Mouse (Mus musculus) heart, postnatal 0 days (tissue): ENCODE data around the gene Myh4. TPM values are rescaled to one million over a fixed set of nuclear protein-coding genes. Genes with fewer than 3 reads are reported as not detected.

ENCODE experiments used
- ATAC-seq: fragments of 200-750 bp; cut with Nextera tagmentation; 2 replicates; pipeline ENCODE4 v1.8.0; 2017; ENCODE audit warnings: low read depth, moderate number of reproducible peaks, moderate library complexity; ENCODE audit not compliant: insufficient read depth
- DNase-seq: peaks from one replicate; pipeline ENCODE4 v3.0.0-alpha.2; 2016; ENCODE audit warnings: low spot score
- H3K27ac ChIP-seq: fragments of 300-500 bp; sonication (generic); 2 replicates; pipeline ENCODE4 v1.5.1; 2014; ENCODE audit warnings: low read depth, mild to moderate bottlenecking
- H3K27me3 ChIP-seq: fragments of 300-500 bp; sonication (generic); 2 replicates; pipeline ENCODE4 v1.6.1; 2014; ENCODE audit warnings: low read length, mixed read lengths; ENCODE audit not compliant: control insufficient read depth, insufficient read depth
- H3K36me3 ChIP-seq: fragments of 300-500 bp; sonication (generic); replicated peaks from 2 replicates; pipeline ENCODE4 v1.6.1; 2014; ENCODE audit warnings: low read length, mixed read lengths; ENCODE audit not compliant: control insufficient read depth, insufficient read depth
- H3K4me1 ChIP-seq: fragments of 300-500 bp; sonication (generic); 2 replicates; pipeline ENCODE4 v1.6.1; 2014; ENCODE audit warnings: antibody characterized with exemption; ENCODE audit not compliant: control insufficient read depth, insufficient read depth
- H3K4me2 ChIP-seq: fragments of 300-500 bp; sonication (generic); 2 replicates; pipeline ENCODE4 v1.6.1; 2014; ENCODE audit warnings: low read depth, mild to moderate bottlenecking, low read length, moderate library complexity
- H3K4me3 ChIP-seq: fragments of 300-500 bp; sonication (generic); 2 replicates; pipeline ENCODE4 v1.5.1; 2014; ENCODE audit warnings: low read depth, low read length
- H3K9ac ChIP-seq: fragments of 300-500 bp; sonication (generic); replicated peaks from 2 replicates; pipeline ENCODE4 v1.6.1; 2014; ENCODE audit warnings: low read depth, low read length, mixed read lengths
- H3K9me3 ChIP-seq: fragments of 300-500 bp; sonication (generic); replicated peaks from 2 replicates; pipeline ENCODE4 v1.6.1; 2016; ENCODE audit warnings: low read length; ENCODE audit not compliant: control insufficient read depth
- CTCF ChIP-seq: IDR thresholded peaks from 2 replicates; pipeline ENCODE4 v1.5.1; 2016; ENCODE audit warnings: antibody characterized with exemption, control low read depth, low read depth
- EP300 ChIP-seq: IDR thresholded peaks from 2 replicates; pipeline ENCODE4 v1.6.1; 2016; ENCODE audit warnings: antibody characterized with exemption, low read depth
- WGBS: fragments of 180-500 bp; shearing (Covaris S2); extraction: QIAGEN DNeasy Blood & Tissue Kit; methylation state at CpG from one replicate; pipeline ENCODE4 v1.1.7; 2014; 5-methylcytosine and 5-hydroxymethylcytosine counted together
- polyA plus RNA-seq: library from polyadenylated mRNA; unstranded; fragments of >200 nt; fragmentation: Nextera tagmentation; extraction: Ambion mirVana; gene quantifications from 2 replicates; pipeline ENCODE4 v1.2.1, GENCODE M21; 2015
- total RNA-seq: library from RNA; depleted of rRNA; stranded (reverse); fragments of >200 nt; gene quantifications from 2 replicates; pipeline ENCODE4 v1.2.3, GENCODE M21; 2014; ENCODE audit warnings: low replicate concordance; rRNA removed

The Myh4 gene
- total and polyA plus RNA-seq, 2 experiments from 2014 or later = not detected

- no peaks in the 10 kb centered on the region for H3K36me3 ChIP-seq
- H3K4me3 ChIP-seq = no peak within 1 kb of the TSS
- ATAC-seq (0 out of 2 replicates have a peak, but pooled peaks have one; percentile 33), DNase-seq (peak; percentile 25)
- peaks cover 5% of the 10 kb centered on the region; the same call in 1 of the 2 replicates for H3K4me1 ChIP-seq
- 44% methylated on average over 10 of the region's 10 CpGs for WGBS
- H3K9me3 ChIP-seq = no peaks in the 10 kb centered on the region
- no peak for TF ChIP-seq EP300
- TF ChIP-seq CTCF = no peak
- peak within 1 kb of the TSS; percentile 17; the same call in 1 of the 2 replicates for H3K27ac ChIP-seq
- no peaks in the 10 kb centered on the region for H3K27me3 ChIP-seq
- peak within 1 kb of the TSS; percentile 15; the same call in 1 of the 2 replicates for H3K4me2 ChIP-seq
- H3K9ac ChIP-seq = no peak within 1 kb of the TSS
Measured at GRCm38 (mm10) chr11:67276601-67277174, 38.9 kb downstream of the Myh4 start, which contains the start of gene Myh8. Myh8 (plus strand) TSS chr11:67277124.

- 63% methylated on average over 1 of the region's 1 CpGs for WGBS
- no peak for ATAC-seq
Measured at GRCm38 (mm10) chr11:67293440-67293839, 55.6 kb downstream of the Myh4 start.

More at GRCm38 (mm10) chr11:67293440-67293839, 55.6 kb downstream of the Myh4 start:
- Histone ChIP-seq H3K27me3 (no peaks in the 10 kb centered on the region), H3K36me3 (no peaks in the 10 kb centered on the region), H3K9me3 (peaks cover 15% of the 10 kb centered on the region), H3K4me2 (no peak overlapping the region), H3K4me1 (no peaks in the 10 kb centered on the region), H3K9ac (no peak overlapping the region), H3K4me3 (no peak overlapping the region), H3K27ac (no peak overlapping the region)
- DNase-seq = no peak
- TF ChIP-seq EP300 (no peak), CTCF (no peak)

Other genes with a start within 250 kb of the Myh4 start
- not detected in 2 replicates for gene Tmem220, start 212.9 kb upstream of the Myh4 start, total RNA-seq
- gene Tmem220, start 212.9 kb upstream of the Myh4 start, polyA plus RNA-seq = 1.7 and 2.3 TPM in 2 replicates
- 4.2 and 11.6 TPM in 2 replicates for gene Adprm, start 185.4 kb upstream of the Myh4 start, total RNA-seq
- gene Adprm, start 185.4 kb upstream of the Myh4 start, polyA plus RNA-seq = 15.9 and 19.2 TPM in 2 replicates
- gene Sco1, start 185.4 kb upstream of the Myh4 start, total RNA-seq = 8.2 and 13.1 TPM in 2 replicates
- 15.4 and 15.8 TPM in 2 replicates for gene Sco1, start 185.4 kb upstream of the Myh4 start, polyA plus RNA-seq
- 1.4 TPM in 1 of 2 replicates, not detected in the other for gene Myh3, start 159.7 kb upstream of the Myh4 start, total RNA-seq
- gene Myh3, start 159.7 kb upstream of the Myh4 start, polyA plus RNA-seq = 0.01 TPM in 1 of 2 replicates, not detected in the other
- 0.08 TPM in 2 replicates for gene Myh2, start 67.0 kb upstream of the Myh4 start, total RNA-seq
- gene Myh2, start 67.0 kb upstream of the Myh4 start, polyA plus RNA-seq = not detected in 2 replicates
- 0.15 and 2.5 TPM in 2 replicates for gene Myh1, start 38.0 kb upstream of the Myh4 start, total RNA-seq
- 0.04 TPM in 1 of 2 replicates, not detected in the other for gene Myh1, start 38.0 kb upstream of the Myh4 start, polyA plus RNA-seq
- 5.1 and 8.7 TPM in 2 replicates for gene Myh8, start 39.1 kb downstream of the Myh4 start, total RNA-seq
- 1.2 and 1.3 TPM in 2 replicates for gene Myh8, start 39.1 kb downstream of the Myh4 start, polyA plus RNA-seq
- not detected in 2 replicates for gene Myh13, start 83.6 kb downstream of the Myh4 start, total RNA-seq
- gene Myh13, start 83.6 kb downstream of the Myh4 start, polyA plus RNA-seq = 0.15 and 0.27 TPM in 2 replicates
- 5.3 and 23.2 TPM in 2 replicates for gene Gas7, start 217.4 kb downstream of the Myh4 start, total RNA-seq
- 4.6 and 4.8 TPM in 2 replicates for gene Gas7, start 217.4 kb downstream of the Myh4 start, polyA plus RNA-seq